Mouse (Mus musculus): ENCODE measurements around the gene Erbb2.

DNA sequence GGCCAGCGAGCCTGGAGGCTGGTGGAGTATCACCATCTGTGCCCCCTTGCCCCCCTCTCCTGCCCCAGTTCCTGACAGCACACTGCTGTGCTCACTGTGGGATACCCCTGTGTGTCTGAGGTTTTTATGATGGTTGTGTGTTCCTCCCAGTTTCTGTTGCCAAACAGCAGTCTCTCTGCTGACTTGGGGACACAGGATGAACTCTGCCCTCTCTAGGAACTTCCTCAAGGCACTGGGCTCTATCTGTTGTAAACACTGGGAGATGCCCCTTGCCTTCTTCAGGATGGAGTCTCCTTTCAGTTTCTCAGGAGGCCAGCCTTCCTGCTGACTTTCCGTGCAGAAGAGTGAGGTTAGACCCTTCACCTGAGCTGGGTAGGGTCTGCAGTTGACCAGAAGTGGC, 1.9 kb downstream of the Erbb2 start:
- TF ChIP-seq EP300 (optimal IDR thresholded peaks at IDR 0.05) (no peak), CTCF (IDR thresholded peaks at IDR 0.05; ENCODE audit: low read depth) (no peak)
